Comparison of ENCODE assay signal across 27 mouse cellular contexts in genomic region chr13:20404530-20404929, GRCm38 (mm10).
DNase-seq lines count a peak whose midpoint lies in the region; ATAC-seq and TF ChIP-seq lines count a peak whose summit lies in the region.
"Had no signal": no experiment of that assay in that cellular context is flagged by ENCODE, and none has a peak within 500 bp of the region (broad histone marks: within the 10 kb centered on the region; RNA-seq: fewer than 3 reads in every experiment).

No protein-coding gene starts in this region.

- peaks cover 18% of the 10 kb centered on the region for H3K4me1 ChIP-seq in hindbrain, embryonic 13.5 days (replicated peaks)
- no peaks in the 10 kb centered on the region for H3K4me1 ChIP-seq in hindbrain, embryonic 16.5 days (ENCODE audit: control insufficient read depth, insufficient read depth, low read depth, low read length)
- H3K4me1 ChIP-seq in forebrain, embryonic 14.5 days (ENCODE audit: control insufficient read depth, insufficient read depth, low read length), result peaks cover 3% of the 10 kb centered on the region; the same call in 1 of the 2 replicates
- peaks cover 9% of the 10 kb centered on the region for H3K4me1 ChIP-seq in midbrain, embryonic 15.5 days
- no peaks in the 10 kb centered on the region for H3K4me1 ChIP-seq in stomach, postnatal 0 days (replicated peaks; ENCODE audit: control insufficient read depth, insufficient read depth)
- H3K4me1 ChIP-seq: hindbrain, embryonic 15.5 days; intestine, embryonic 15.5 days; limb, embryonic 10.5 days; limb, embryonic 15.5 days; liver, embryonic 13.5 days; megakaryocyte, embryonic 14.5 days had no signal

- no peak for TF ChIP-seq POLR2A in brain, embryonic 14.5 days (IDR thresholded peaks at IDR 0.05; ENCODE audit: borderline replicate concordance, extremely low read depth, insufficient read depth, insufficient read length, poor library complexity, severe bottlenecking)

- WGBS in hindbrain, embryonic 13.5 days, result 26% methylated on average over 3 of the region's 3 CpGs
- 26% methylated on average over 3 of the region's 3 CpGs for WGBS in hindbrain, embryonic 16.5 days
- WGBS in forebrain, embryonic 14.5 days, result 11% methylated on average over 3 of the region's 3 CpGs
- 28% methylated on average over 3 of the region's 3 CpGs for WGBS in midbrain, embryonic 15.5 days
- 82% methylated on average over 3 of the region's 3 CpGs for whole genome bisulfite sequencing in stomach, postnatal 0 days

- H3K36me3 ChIP-seq in hindbrain, embryonic 13.5 days, result no peaks in the 10 kb centered on the region
- H3K36me3 ChIP-seq in hindbrain, embryonic 16.5 days (ENCODE audit: control insufficient read depth, insufficient read depth, low read length), result no peaks in the 10 kb centered on the region
- no peaks in the 10 kb centered on the region for H3K36me3 ChIP-seq in forebrain, embryonic 14.5 days (ENCODE audit: control insufficient read depth, insufficient read depth, low read length)
- no peaks in the 10 kb centered on the region for H3K36me3 ChIP-seq in midbrain, embryonic 15.5 days (replicated peaks)
- H3K36me3 ChIP-seq in stomach, postnatal 0 days (ENCODE audit: control insufficient read depth, insufficient read depth, low read length), result no peaks in the 10 kb centered on the region
- H3K36me3 ChIP-seq: hindbrain, embryonic 15.5 days; intestine, embryonic 15.5 days; limb, embryonic 10.5 days; limb, embryonic 15.5 days; liver, embryonic 13.5 days had no signal

- TF ChIP-seq EP300 in stomach, postnatal 0 days (optimal IDR thresholded peaks at IDR 0.05), result no peak

- H3K4me2 ChIP-seq in hindbrain, embryonic 13.5 days, result no peak overlapping the region
- H3K4me2 ChIP-seq in hindbrain, embryonic 16.5 days (ENCODE audit: low read length), result no peak overlapping the region
- no peak overlapping the region for H3K4me2 ChIP-seq in forebrain, embryonic 14.5 days (ENCODE audit: low read length)
- no peak overlapping the region for H3K4me2 ChIP-seq in midbrain, embryonic 15.5 days
- no peak overlapping the region for H3K4me2 ChIP-seq in stomach, postnatal 0 days (replicated peaks; ENCODE audit: low read depth)
- H3K4me2 ChIP-seq: hindbrain, embryonic 15.5 days; intestine, embryonic 15.5 days; limb, embryonic 15.5 days; liver, embryonic 13.5 days had no signal

- H3K9me3 ChIP-seq in hindbrain, embryonic 13.5 days, result no peaks in the 10 kb centered on the region
- H3K9me3 ChIP-seq in hindbrain, embryonic 16.5 days (ENCODE audit: control insufficient read depth, low read length), result no peaks in the 10 kb centered on the region
- no peaks in the 10 kb centered on the region for H3K9me3 ChIP-seq in forebrain, embryonic 14.5 days (replicated peaks; ENCODE audit: control insufficient read depth, low read length)
- H3K9me3 ChIP-seq in midbrain, embryonic 15.5 days, result no peaks in the 10 kb centered on the region
- no peaks in the 10 kb centered on the region for H3K9me3 ChIP-seq in stomach, postnatal 0 days (ENCODE audit: control insufficient read depth, low read length)
- H3K9me3 ChIP-seq: hindbrain, embryonic 15.5 days; intestine, embryonic 15.5 days; limb, embryonic 10.5 days; limb, embryonic 15.5 days; liver, embryonic 13.5 days; megakaryocyte, embryonic 14.5 days had no signal

- DNase-seq in brain, embryonic 14.5 days (ENCODE audit: low read depth), result peak; percentile 73
- DNase-seq in forebrain, embryonic 14.5 days (ENCODE audit: low spot score), result peak; percentile 58
- no peak for DNase-seq in stomach, postnatal 0 days (ENCODE audit: low spot score)
- DNase-seq in cerebellum, adult 11 months, result no peak
- DNase-seq: adrenal gland, postnatal 14 days; cerebellum, adult 18-20 months; cerebellum, postnatal 10 days; gastrocnemius, postnatal 14 days; kidney, adult 8-10 months; layer of hippocampus, postnatal 36 days; liver, embryonic 13.5 days; lung, adult 18-20 months; lung, postnatal 4 days; right cerebral cortex, adult 18-20 months; thymus, postnatal 4 days had no signal

- TF ChIP-seq CTCF in brain, embryonic 14.5 days (IDR thresholded peaks at IDR 0.05; ENCODE audit: borderline replicate concordance, extremely low read depth, insufficient read depth, insufficient read length), result no peak
- TF ChIP-seq CTCF in stomach, postnatal 0 days (IDR thresholded peaks at IDR 0.05; ENCODE audit: low read depth), result no peak

- no peak overlapping the region for H3K4me3 ChIP-seq in hindbrain, embryonic 13.5 days
- H3K4me3 ChIP-seq in hindbrain, embryonic 16.5 days (ENCODE audit: low read length), result no peak overlapping the region
- H3K4me3 ChIP-seq in forebrain, embryonic 14.5 days (ENCODE audit: low read depth, low read length), result no peak overlapping the region
- H3K4me3 ChIP-seq in midbrain, embryonic 15.5 days, result no peak overlapping the region
- H3K4me3 ChIP-seq in stomach, postnatal 0 days (ENCODE audit: low read depth, low read length), result no peak overlapping the region
- H3K4me3 ChIP-seq: erythroblast, embryonic 14.5 days; hindbrain, embryonic 15.5 days; intestine, embryonic 15.5 days; limb, embryonic 10.5 days; limb, embryonic 15.5 days; liver, embryonic 13.5 days; megakaryocyte, embryonic 14.5 days had no signal

- no peak overlapping the region for H3K9ac ChIP-seq in hindbrain, embryonic 13.5 days
- no peak overlapping the region for H3K9ac ChIP-seq in hindbrain, embryonic 16.5 days (ENCODE audit: low read depth, low read length)
- no peak overlapping the region for H3K9ac ChIP-seq in forebrain, embryonic 14.5 days (ENCODE audit: low read length)
- no peak overlapping the region for H3K9ac ChIP-seq in midbrain, embryonic 15.5 days
- H3K9ac ChIP-seq in stomach, postnatal 0 days (ENCODE audit: low read length), result no peak overlapping the region
- H3K9ac ChIP-seq: hindbrain, embryonic 15.5 days; intestine, embryonic 15.5 days; limb, embryonic 15.5 days; liver, embryonic 13.5 days had no signal

- ATAC-seq in hindbrain, embryonic 13.5 days (ENCODE audit: low FRiP score), result no peak
- ATAC-seq in hindbrain, embryonic 16.5 days, result no peak
- peak; percentile 78 for ATAC-seq in forebrain, embryonic 14.5 days
- peak; percentile 67; the same call in 1 of the 2 replicates for ATAC-seq in midbrain, embryonic 15.5 days (replicated peaks)
- no peak for ATAC-seq in stomach, postnatal 0 days (ENCODE audit: low FRiP score, low TSS enrichment)
- ATAC-seq: CD4-positive, CD25-positive, alpha-beta regulatory T cell, adult 4 months; intestine, embryonic 15.5 days; lung, postnatal 0 days had no signal

- peak overlapping the region; percentile 58; the same call in 1 of the 2 replicates for H3K27ac ChIP-seq in hindbrain, embryonic 13.5 days
- no peak overlapping the region for H3K27ac ChIP-seq in hindbrain, embryonic 16.5 days (ENCODE audit: low read depth, low read length)
- H3K27ac ChIP-seq in forebrain, embryonic 14.5 days (ENCODE audit: low read depth, low read length), result no peak overlapping the region
- no peak overlapping the region for H3K27ac ChIP-seq in midbrain, embryonic 15.5 days
- H3K27ac ChIP-seq in stomach, postnatal 0 days (replicated peaks), result no peak overlapping the region
- H3K27ac ChIP-seq: hindbrain, embryonic 15.5 days; intestine, embryonic 15.5 days; kidney, postnatal 0 days; limb, embryonic 10.5 days; limb, embryonic 15.5 days; liver, embryonic 13.5 days had no signal

- no peaks in the 10 kb centered on the region for H3K27me3 ChIP-seq in hindbrain, embryonic 13.5 days
- no peaks in the 10 kb centered on the region for H3K27me3 ChIP-seq in hindbrain, embryonic 16.5 days (replicated peaks; ENCODE audit: control insufficient read depth, insufficient read depth, low read length)
- H3K27me3 ChIP-seq in forebrain, embryonic 14.5 days (replicated peaks; ENCODE audit: control insufficient read depth, insufficient read depth, low read length), result no peaks in the 10 kb centered on the region
- H3K27me3 ChIP-seq in midbrain, embryonic 15.5 days (replicated peaks), result no peaks in the 10 kb centered on the region
- H3K27me3 ChIP-seq in stomach, postnatal 0 days (ENCODE audit: control insufficient read depth, insufficient read depth, low read length), result no peaks in the 10 kb centered on the region
- H3K27me3 ChIP-seq: hindbrain, embryonic 15.5 days; intestine, embryonic 15.5 days; limb, embryonic 15.5 days; liver, embryonic 13.5 days; megakaryocyte, embryonic 14.5 days had no signal

Comparison
In these comparisons a context has a peak if more than half of its experiments do, and no peak if none do; other contexts are left out.
1. ATAC-seq: peak in forebrain, embryonic 14.5 days (single experiment) and midbrain, embryonic 15.5 days (single experiment); none in hindbrain, embryonic 13.5 days (single experiment), hindbrain, embryonic 16.5 days (single experiment) and stomach, postnatal 0 days (single experiment).
2. DNase-seq: peak in brain, embryonic 14.5 days (single experiment) and forebrain, embryonic 14.5 days (single experiment); none in stomach, postnatal 0 days (single experiment) and cerebellum, adult 11 months (single experiment).